Mouse (Mus musculus) hindbrain, embryonic 16.5 days (tissue): ENCODE measurements around the gene Neto2. TPM values are rescaled to one million over a fixed set of nuclear protein-coding genes. Genes with fewer than 3 reads are reported as not detected.

Source experiments
- ATAC-seq: fragments of 200-750 bp; cut with Nextera tagmentation; 2 replicates; pipeline ENCODE4 v1.8.0; 2017; ENCODE audit warnings: moderate TSS enrichment, moderate library complexity
- H3K27ac ChIP-seq: fragments of 300-500 bp; sonication (generic); 2 replicates; pipeline ENCODE4 v1.5.1; 2014; ENCODE audit warnings: low read depth, mild to moderate bottlenecking, control low read depth, low read length, moderate library complexity
- H3K27me3 ChIP-seq: fragments of 300-500 bp; sonication (generic); replicated peaks from 2 replicates; pipeline ENCODE4 v1.6.1; 2014; ENCODE audit warnings: low read length; ENCODE audit not compliant: control insufficient read depth, insufficient read depth
- H3K36me3 ChIP-seq: fragments of 300-500 bp; sonication (generic); 2 replicates; pipeline ENCODE4 v1.6.1; 2014; ENCODE audit warnings: mild to moderate bottlenecking, low read length, moderate library complexity, mixed read lengths; ENCODE audit not compliant: control insufficient read depth, insufficient read depth
- H3K4me1 ChIP-seq: fragments of 300-500 bp; sonication (generic); 2 replicates; pipeline ENCODE4 v1.6.1; 2014; ENCODE audit warnings: low read depth, low read length; ENCODE audit not compliant: control insufficient read depth, insufficient read depth
- H3K4me2 ChIP-seq: fragments of 300-500 bp; sonication (generic); 2 replicates; pipeline ENCODE4 v1.6.1; 2014; ENCODE audit warnings: mild to moderate bottlenecking, low read length, control low read depth, moderate library complexity
- H3K4me3 ChIP-seq: fragments of 300-500 bp; sonication (generic); 2 replicates; pipeline ENCODE4 v1.5.1; 2014; ENCODE audit warnings: mild to moderate bottlenecking, low read length, control low read depth, moderate library complexity
- H3K9ac ChIP-seq: fragments of 300-500 bp; sonication (generic); 2 replicates; pipeline ENCODE4 v1.6.1; 2014; ENCODE audit warnings: low read depth, mild to moderate bottlenecking, control low read depth, low read length, moderate library complexity
- H3K9me3 ChIP-seq: fragments of 300-500 bp; sonication (generic); 2 replicates; pipeline ENCODE4 v1.6.1; 2014; ENCODE audit warnings: mild to moderate bottlenecking, low read length, moderate library complexity; ENCODE audit not compliant: control insufficient read depth
- whole genome bisulfite sequencing: fragments of 180-500 bp; shearing (Covaris S2); extraction: QIAGEN DNeasy Blood & Tissue Kit; methylation state at CpG from one replicate; pipeline ENCODE4 v1.1.7; 2014; 5-methylcytosine and 5-hydroxymethylcytosine counted together
- polyA plus RNA-seq: library from polyadenylated mRNA; unstranded; fragments of >200 nt; fragmentation: Nextera tagmentation; extraction: Ambion mirVana; gene quantifications from 2 replicates; pipeline ENCODE4 v1.2.1, GENCODE M21; 2015

Neto2 gene
- polyA plus RNA-seq, 1 experiment from 2014 or later: 52.4 TPM

DNA sequence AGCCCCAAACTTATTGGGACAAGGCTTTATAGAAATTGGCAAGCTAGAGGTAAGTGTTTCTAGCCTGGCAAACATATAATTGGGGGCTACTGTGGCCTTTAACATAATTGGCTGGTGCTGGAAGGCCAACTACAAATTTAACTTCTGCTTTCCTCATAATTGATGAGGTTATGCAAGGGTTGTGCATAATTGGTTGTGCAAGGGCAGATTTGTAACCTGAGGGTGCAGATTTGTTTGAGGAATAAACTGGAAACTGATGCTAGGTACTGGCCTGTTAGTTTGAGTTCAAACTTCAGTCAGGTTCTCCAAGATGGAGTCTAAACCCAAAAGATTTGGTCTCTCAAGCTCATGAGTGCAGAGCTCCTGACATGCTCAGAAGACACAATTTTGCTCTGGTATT lies 92.9 kb downstream of the Neto2 start:
- no peak for ATAC-seq
- no peaks in the 10 kb centered on the region for H3K4me1 ChIP-seq
- no peak overlapping the region for H3K4me2 ChIP-seq
- H3K4me3 ChIP-seq: no peak overlapping the region
- no peaks in the 10 kb centered on the region for H3K9me3 ChIP-seq
- no peaks in the 10 kb centered on the region for H3K36me3 ChIP-seq
- no peak overlapping the region for H3K27ac ChIP-seq
- H3K9ac ChIP-seq: no peak overlapping the region
- no peaks in the 10 kb centered on the region for H3K27me3 ChIP-seq

DNA sequence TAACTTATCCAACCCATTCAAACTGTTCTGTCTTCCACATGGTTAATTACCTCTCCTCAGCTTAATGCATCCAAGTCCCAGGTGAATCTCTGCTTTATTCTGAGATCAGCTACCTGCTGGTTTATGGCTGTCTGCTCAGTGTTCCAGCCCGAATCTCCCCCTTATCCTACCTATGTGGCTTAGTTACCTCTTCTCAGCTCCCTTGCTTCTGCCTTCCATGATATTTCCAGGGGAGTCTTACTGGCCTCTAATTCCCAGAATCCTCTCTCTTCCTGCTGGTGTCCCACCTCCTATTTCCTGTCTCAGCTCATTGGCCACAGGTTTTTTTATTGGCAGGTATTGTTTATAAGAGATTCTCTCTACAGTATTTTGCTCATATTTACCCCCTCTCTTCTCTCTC lies 93.8 kb downstream of the Neto2 start:
- Histone ChIP-seq H3K4me2 (peak overlapping the region; percentile 26; the same call in 1 of the 2 replicates), H3K4me3 (no peak overlapping the region), H3K9ac (no peak overlapping the region), H3K27me3 (no peaks in the 10 kb centered on the region), H3K36me3 (no peaks in the 10 kb centered on the region), H3K4me1 (no peaks in the 10 kb centered on the region), H3K27ac (no peak overlapping the region), H3K9me3 (no peaks in the 10 kb centered on the region)
- 64% methylated on average over 1 of the region's 1 CpGs for WGBS
- ATAC-seq: no peak

DNA sequence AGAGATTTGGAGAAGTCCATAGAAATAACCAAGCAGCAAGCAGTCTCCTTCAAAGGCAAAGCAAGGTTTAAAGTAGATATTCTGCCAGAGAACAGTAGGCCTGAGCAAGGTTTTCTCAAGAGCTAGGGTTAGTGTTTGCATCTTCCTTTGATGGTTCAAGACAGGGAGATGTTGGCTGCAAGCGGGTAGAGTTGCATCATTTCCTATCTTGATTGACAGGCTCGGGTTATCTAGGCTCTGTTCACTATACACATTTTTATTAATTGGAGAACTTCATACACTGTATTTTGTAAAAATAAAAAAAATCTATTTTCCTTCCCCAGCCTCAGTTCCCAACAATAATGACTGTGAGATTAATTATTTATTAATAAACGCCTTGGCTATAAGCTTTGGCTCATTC lies 94.2 kb downstream of the Neto2 start:
- no peaks in the 10 kb centered on the region for H3K36me3 ChIP-seq
- H3K27me3 ChIP-seq: no peaks in the 10 kb centered on the region
- 85% methylated on average over 3 of the region's 3 CpGs for WGBS
- H3K4me3 ChIP-seq: no peak overlapping the region
- H3K9ac ChIP-seq: no peak overlapping the region
- no peaks in the 10 kb centered on the region for H3K4me1 ChIP-seq
- ATAC-seq: no peak
- H3K4me2 ChIP-seq: no peak overlapping the region; the same call in 1 of the 2 replicates
- no peaks in the 10 kb centered on the region for H3K9me3 ChIP-seq
- no peak overlapping the region for H3K27ac ChIP-seq

GRCm38 (mm10) chr8:85604201-85604600 lies 96.5 kb downstream of the Neto2 start:
- Histone ChIP-seq H3K4me1 (no peaks in the 10 kb centered on the region), H3K9ac (no peak overlapping the region), H3K4me3 (no peak overlapping the region), H3K9me3 (no peaks in the 10 kb centered on the region), H3K27ac (no peak overlapping the region), H3K27me3 (no peaks in the 10 kb centered on the region), H3K36me3 (no peaks in the 10 kb centered on the region), H3K4me2 (no peak overlapping the region)
- no peak for ATAC-seq
- WGBS: 88% methylated on average over 4 of the region's 4 CpGs

GRCm38 (mm10) chr8:85603203-85603895 lies 97.4 kb downstream of the Neto2 start:
- no peak overlapping the region for H3K4me3 ChIP-seq
- 35% methylated on average over 8 of the region's 8 CpGs for WGBS
- H3K9ac ChIP-seq: no peak overlapping the region
- no peaks in the 10 kb centered on the region for H3K4me1 ChIP-seq
- peak; percentile 65; the same call in 1 of the 2 replicates for ATAC-seq
- no peak overlapping the region for H3K4me2 ChIP-seq
- no peaks in the 10 kb centered on the region for H3K36me3 ChIP-seq
- H3K27ac ChIP-seq: no peak overlapping the region
- no peaks in the 10 kb centered on the region for H3K27me3 ChIP-seq
- no peaks in the 10 kb centered on the region for H3K9me3 ChIP-seq

- Histone ChIP-seq H3K36me3 (no peaks in the 10 kb centered on the region), H3K27ac (no peak overlapping the region), H3K27me3 (no peaks in the 10 kb centered on the region), H3K4me3 (no peak overlapping the region), H3K9me3 (no peaks in the 10 kb centered on the region), H3K9ac (no peak overlapping the region), H3K4me2 (no peak overlapping the region), H3K4me1 (no peaks in the 10 kb centered on the region)
- ATAC-seq: no peak
- WGBS: 79% methylated on average over 4 of the region's 4 CpGs
These were observed 98.0 kb downstream of the Neto2 start for GRCm38 (mm10) chr8:85602737-85603136.

DNA sequence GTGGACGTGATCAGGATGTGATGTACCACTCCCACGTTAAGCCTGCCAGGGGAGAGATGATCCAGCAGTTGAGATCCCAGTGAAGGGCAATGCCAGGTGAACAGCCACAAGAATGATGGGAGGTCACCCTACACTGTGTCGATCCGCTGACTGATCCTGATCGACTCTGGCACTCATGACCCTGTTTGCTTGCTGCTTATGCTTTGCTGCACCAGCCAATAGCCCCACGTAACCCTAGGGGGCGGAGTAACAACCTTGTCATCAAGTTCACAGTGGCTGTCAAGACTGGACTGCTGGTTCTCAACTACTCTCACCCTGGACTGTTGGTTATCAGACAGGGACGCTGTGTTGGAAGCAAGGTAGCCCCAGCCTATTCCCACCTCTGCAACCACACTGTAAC lies 99.0 kb downstream of the Neto2 start:
- Histone ChIP-seq H3K27ac (no peak overlapping the region), H3K36me3 (no peaks in the 10 kb centered on the region), H3K4me1 (no peaks in the 10 kb centered on the region), H3K9ac (no peak overlapping the region), H3K27me3 (no peaks in the 10 kb centered on the region), H3K4me3 (no peak overlapping the region), H3K9me3 (no peaks in the 10 kb centered on the region), H3K4me2 (no peak overlapping the region)
- ATAC-seq: no peak
- 85% methylated on average over 8 of the region's 8 CpGs for WGBS

DNA sequence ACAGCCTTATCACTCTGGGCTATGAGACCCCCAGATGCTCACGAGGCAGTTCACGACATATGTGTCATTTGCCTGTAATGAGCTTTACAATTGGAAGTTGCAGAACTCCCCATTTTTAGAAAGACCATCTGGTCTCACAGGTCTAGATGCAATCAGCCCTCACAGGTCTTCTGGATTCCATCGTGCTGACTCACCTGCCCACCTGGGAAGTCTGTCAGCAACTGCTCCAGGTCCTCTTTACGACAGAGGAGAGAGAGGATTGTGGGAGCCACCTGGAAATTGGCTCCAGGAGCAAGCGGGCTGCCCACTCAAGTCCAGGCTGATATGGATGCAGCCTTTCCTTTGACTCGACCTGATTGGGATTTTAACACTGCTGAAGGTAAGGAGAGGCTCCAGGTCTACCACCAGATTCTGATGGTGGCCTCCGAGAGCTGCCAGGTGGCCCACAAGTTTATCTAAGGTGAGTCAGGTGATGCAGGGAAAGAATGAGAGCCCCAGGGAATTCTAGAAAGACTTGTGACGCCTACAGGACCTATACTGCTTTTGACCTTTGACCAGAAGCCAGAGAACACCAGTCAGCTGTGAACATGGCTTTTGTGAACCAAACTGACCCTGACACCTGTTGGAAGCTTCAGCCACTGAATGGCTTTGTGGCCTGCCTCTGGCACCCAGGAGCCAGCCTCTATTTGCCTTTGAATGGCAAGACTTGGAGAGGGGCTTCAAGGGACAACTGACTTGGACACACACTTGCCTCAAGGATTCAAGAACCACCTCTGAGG lies 103.1 kb downstream of the Neto2 start:
- WGBS: 69% methylated on average over 8 of the region's 8 CpGs

GRCm38 (mm10) chr8:85595391-85595790 lies 105.3 kb downstream of the Neto2 start:
- Histone ChIP-seq H3K27me3 (no peaks in the 10 kb centered on the region), H3K9ac (no peak overlapping the region), H3K36me3 (no peaks in the 10 kb centered on the region), H3K4me1 (no peaks in the 10 kb centered on the region), H3K9me3 (no peaks in the 10 kb centered on the region), H3K4me2 (no peak overlapping the region), H3K4me3 (no peak overlapping the region), H3K27ac (no peak overlapping the region)
- 29% methylated on average over 6 of the region's 6 CpGs for WGBS
- ATAC-seq: no peak

More for the DNA sequence above, 103.1 kb downstream of the Neto2 start:
- no peak overlapping the region for H3K4me2 ChIP-seq
- H3K4me1 ChIP-seq: no peaks in the 10 kb centered on the region
- H3K9me3 ChIP-seq: no peaks in the 10 kb centered on the region
- H3K9ac ChIP-seq: no peak overlapping the region
- no peak overlapping the region for H3K27ac ChIP-seq
- ATAC-seq: no peak
- H3K36me3 ChIP-seq: no peaks in the 10 kb centered on the region
- no peak overlapping the region for H3K4me3 ChIP-seq
- H3K27me3 ChIP-seq: no peaks in the 10 kb centered on the region
